9 mouse cellular contexts compared by ENCODE assay signal in the genomic region with DNA sequence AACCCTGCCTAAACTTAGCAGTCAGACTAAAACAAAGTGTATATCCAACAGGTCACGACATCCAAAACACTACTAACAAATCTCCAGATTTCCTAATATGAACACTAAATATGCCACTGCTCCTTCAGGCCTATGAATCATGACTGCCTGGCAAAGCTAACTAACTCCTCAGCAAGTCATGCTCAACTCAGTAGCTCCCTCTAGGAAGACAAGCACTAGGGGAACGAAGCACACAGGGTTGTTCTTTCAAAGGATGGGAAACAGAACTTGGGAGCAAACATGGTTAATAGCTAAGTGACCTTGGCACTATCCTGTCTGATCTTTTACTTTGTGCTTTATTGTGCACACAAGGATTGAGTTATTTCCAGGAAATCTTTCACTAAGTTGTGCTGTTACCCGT. TPM values are rescaled to one million over a fixed set of nuclear protein-coding genes. Genes with fewer than 3 reads are reported as not detected.
DNase-seq lines count a peak whose midpoint lies in the region; ATAC-seq and TF ChIP-seq lines count a peak whose summit lies in the region.
"Had no signal": no experiment of that assay in that cellular context is flagged by ENCODE, and none has a peak within 500 bp of the region (broad histone marks: within the 10 kb centered on the region; RNA-seq: fewer than 3 reads in every experiment).

No protein-coding gene starts in this region.

- 46% methylated on average over 3 of the region's 3 CpGs for WGBS in heart, adult 2 months
- WGBS in heart, embryonic 11.5 days (ENCODE audit: insufficient replicate concordance): 60% methylated on average over 3 of the region's 3 CpGs
- 71% methylated on average over 3 of the region's 3 CpGs for WGBS in midbrain, postnatal 0 days
- WGBS in midbrain, embryonic 16.5 days: 66% methylated on average over 3 of the region's 3 CpGs

- intact Hi-C loops in heart, adult 2 months (cut with DNase I): loop anchor here (5.0 kb wide), 1 partner anchor 226 kb away; no protein-coding TSS in a partner anchor

- no peak overlapping the region for H3K27ac ChIP-seq in heart, adult 2 months
- H3K27ac ChIP-seq in heart, embryonic 11.5 days (ENCODE audit: low read depth, low read length): no peak overlapping the region
- H3K27ac ChIP-seq in midbrain, postnatal 0 days (ENCODE audit: low read depth, low read length): no peak overlapping the region
- no peak overlapping the region for H3K27ac ChIP-seq in midbrain, embryonic 16.5 days (ENCODE audit: low read length)
- no peak overlapping the region for H3K27ac ChIP-seq in cortical plate, adult 2 months (ENCODE audit: insufficient read depth, low read length)
- H3K27ac ChIP-seq: heart, embryonic 15.5 days had no signal

- H3K79me2 ChIP-seq in heart, adult 2 months (replicated peaks; ENCODE audit: control insufficient read depth, insufficient read depth, low read length): no peaks in the 10 kb centered on the region

- H3K4me1 ChIP-seq in heart, adult 2 months (ENCODE audit: control insufficient read depth, insufficient read depth, low read length): no peaks in the 10 kb centered on the region; the same call in 1 of the 2 replicates
- no peaks in the 10 kb centered on the region for H3K4me1 ChIP-seq in heart, embryonic 11.5 days (ENCODE audit: control insufficient read depth, insufficient read depth, low read length)
- H3K4me1 ChIP-seq in midbrain, postnatal 0 days (ENCODE audit: insufficient read depth, low read length): no peaks in the 10 kb centered on the region
- H3K4me1 ChIP-seq in midbrain, embryonic 16.5 days (ENCODE audit: control insufficient read depth, insufficient read depth, low read length): no peaks in the 10 kb centered on the region
- no peaks in the 10 kb centered on the region; the same call in 1 of the 2 replicates for H3K4me1 ChIP-seq in cortical plate, adult 2 months (ENCODE audit: control insufficient read depth, insufficient read depth, low read length)
- H3K4me1 ChIP-seq: heart, embryonic 15.5 days had no signal

- H3K36me3 ChIP-seq in heart, adult 2 months (ENCODE audit: control insufficient read depth, insufficient read depth, low read length): peaks cover 6% of the 10 kb centered on the region
- H3K36me3 ChIP-seq in heart, embryonic 11.5 days (ENCODE audit: control insufficient read depth, insufficient read depth, low read length): peaks cover 7% of the 10 kb centered on the region
- H3K36me3 ChIP-seq in midbrain, postnatal 0 days (ENCODE audit: insufficient read depth, low read length): peaks cover 12% of the 10 kb centered on the region; the same call in 1 of the 2 replicates
- H3K36me3 ChIP-seq in midbrain, embryonic 16.5 days (ENCODE audit: control insufficient read depth, insufficient read depth, low read length): peaks cover 12% of the 10 kb centered on the region; the same call in 1 of the 2 replicates

- H3K9me3 ChIP-seq in heart, embryonic 11.5 days (replicated peaks; ENCODE audit: control insufficient read depth, low read length): no peaks in the 10 kb centered on the region
- H3K9me3 ChIP-seq in midbrain, postnatal 0 days (ENCODE audit: low read length): no peaks in the 10 kb centered on the region
- H3K9me3 ChIP-seq in midbrain, embryonic 16.5 days (replicated peaks; ENCODE audit: control insufficient read depth, low read length, poor library complexity, severe bottlenecking): no peaks in the 10 kb centered on the region
- H3K9me3 ChIP-seq: heart, embryonic 15.5 days had no signal

- no peak for TF ChIP-seq EP300 in heart, adult 2 months (IDR thresholded peaks at IDR 0.05; ENCODE audit: insufficient read depth, low read depth, low read length)

- H3K4me3 ChIP-seq in heart, adult 2 months: no peak overlapping the region
- H3K4me3 ChIP-seq in heart, embryonic 11.5 days (ENCODE audit: low read depth, low read length): no peak overlapping the region
- no peak overlapping the region for H3K4me3 ChIP-seq in midbrain, postnatal 0 days (ENCODE audit: low read depth, low read length)
- no peak overlapping the region for H3K4me3 ChIP-seq in midbrain, embryonic 16.5 days (ENCODE audit: low read depth, low read length)
- no peak overlapping the region for H3K4me3 ChIP-seq in cortical plate, adult 2 months (ENCODE audit: insufficient read depth, low read length)
- H3K4me3 ChIP-seq: heart, embryonic 15.5 days had no signal

- TF ChIP-seq CTCF in heart, adult 2 months (IDR thresholded peaks at IDR 0.05): peak; percentile 64
- TF ChIP-seq CTCF in midbrain, postnatal 0 days (IDR thresholded peaks at IDR 0.05): peak; percentile 71
- TF ChIP-seq CTCF in cortical plate, adult 2 months (IDR thresholded peaks at IDR 0.05; ENCODE audit: extremely low read depth, insufficient read depth, low read length): peak; percentile 61; the same call in 1 of the 2 replicates

- DNase-seq in heart, adult 2 months: no peak
- DNase-seq in midbrain, postnatal 0 days (ENCODE audit: low spot score): peak; percentile 36
- peak; percentile 25 for DNase-seq in retina, embryonic 14.5 days (ENCODE audit: low spot score)
- no peak for DNase-seq in testis, postnatal 14 days (ENCODE audit: low spot score)
- no peak for DNase-seq in ovary, postnatal 36 days (ENCODE audit: low spot score)

- no peak overlapping the region for H3K4me2 ChIP-seq in heart, embryonic 11.5 days
- no peak overlapping the region for H3K4me2 ChIP-seq in midbrain, postnatal 0 days (ENCODE audit: low read depth, low read length, poor library complexity, severe bottlenecking)
- H3K4me2 ChIP-seq in midbrain, embryonic 16.5 days (ENCODE audit: low read length): no peak overlapping the region
- H3K4me2 ChIP-seq: heart, embryonic 15.5 days had no signal

- ATAC-seq in heart, embryonic 11.5 days (replicated peaks; ENCODE audit: insufficient number of reproducible peaks, low FRiP score, low TSS enrichment): no peak
- ATAC-seq in midbrain, postnatal 0 days (ENCODE audit: low FRiP score): no peak
- no peak for ATAC-seq in midbrain, embryonic 16.5 days

- H3K9ac ChIP-seq in heart, adult 2 months (ENCODE audit: low read depth, low read length): no peak overlapping the region
- no peak overlapping the region for H3K9ac ChIP-seq in heart, embryonic 11.5 days (ENCODE audit: low read depth, low read length)
- H3K9ac ChIP-seq in midbrain, postnatal 0 days (replicated peaks; ENCODE audit: low read length, poor library complexity, severe bottlenecking): no peak overlapping the region
- no peak overlapping the region for H3K9ac ChIP-seq in midbrain, embryonic 16.5 days (ENCODE audit: low read depth, low read length)
- H3K9ac ChIP-seq: heart, embryonic 15.5 days had no signal

- H3K27me3 ChIP-seq in heart, adult 2 months (ENCODE audit: control insufficient read depth, insufficient read depth, low read length): no peaks in the 10 kb centered on the region
- H3K27me3 ChIP-seq in heart, embryonic 11.5 days (ENCODE audit: control insufficient read depth, insufficient read depth, low read length): no peaks in the 10 kb centered on the region
- no peaks in the 10 kb centered on the region for H3K27me3 ChIP-seq in midbrain, postnatal 0 days (ENCODE audit: insufficient read depth, low read length)
- no peaks in the 10 kb centered on the region for H3K27me3 ChIP-seq in midbrain, embryonic 16.5 days (ENCODE audit: control insufficient read depth, insufficient read depth, low read depth, low read length)
- H3K27me3 ChIP-seq: heart, embryonic 15.5 days had no signal

- no peak for TF ChIP-seq POLR2A in heart, adult 2 months (IDR thresholded peaks at IDR 0.05; ENCODE audit: insufficient read depth, low read depth, low read length)
- no peak for TF ChIP-seq POLR2A in cortical plate, adult 2 months (IDR thresholded peaks at IDR 0.05; ENCODE audit: extremely low read depth, insufficient read depth, low read length)

RNA-seq across cellular contexts. Expression of a gene that starts 43.9 kb away (rescaled TPM):
- total RNA-seq in heart, adult 2 months (2021): 10 to 100 TPM; 64.4 to 74.9 TPM
- 27.9 and 62.8 TPM in 2 replicates for polyA plus RNA-seq in heart, adult 2 months (2012; rRNA removed)
- 202 and 234 TPM in 2 replicates for polyA plus RNA-seq in heart, embryonic 11.5 days (2014; fragmentation: Nextera tagmentation; extraction: Ambion mirVana)
- total RNA-seq in midbrain, postnatal 0 days (2014; rRNA removed): 171 and 262 TPM in 2 replicates
- 250 and 282 TPM in 2 replicates for polyA plus RNA-seq in midbrain, postnatal 0 days (2015; fragmentation: Nextera tagmentation; extraction: Ambion mirVana)
- 297 and 327 TPM in 2 replicates for polyA plus RNA-seq in midbrain, embryonic 16.5 days (2015; fragmentation: Nextera tagmentation; extraction: Ambion mirVana)
- 172 and 177 TPM in 2 replicates for polyA plus RNA-seq in cortical plate, adult 2 months (2012; rRNA removed)

RNA-seq across cellular contexts. Expression of a gene that starts 57.2 kb away (rescaled TPM):
- total RNA-seq in heart, adult 2 months (2021): 10 to 100 TPM; 10.2 to 10.7 TPM
- polyA plus RNA-seq in heart, adult 2 months (2012; rRNA removed): 10.2 and 14.8 TPM in 2 replicates
- 11.1 and 14.0 TPM in 2 replicates for polyA plus RNA-seq in heart, embryonic 11.5 days (2014; fragmentation: Nextera tagmentation; extraction: Ambion mirVana)
- total RNA-seq in midbrain, postnatal 0 days (2014; rRNA removed): 51.6 and 68.9 TPM in 2 replicates
- polyA plus RNA-seq in midbrain, postnatal 0 days (2015; fragmentation: Nextera tagmentation; extraction: Ambion mirVana): 13.2 and 16.7 TPM in 2 replicates
- polyA plus RNA-seq in midbrain, embryonic 16.5 days (2015; fragmentation: Nextera tagmentation; extraction: Ambion mirVana): 29.9 and 31.4 TPM in 2 replicates
- 16.5 and 18.3 TPM in 2 replicates for polyA plus RNA-seq in cortical plate, adult 2 months (2012; rRNA removed)

Comparison
In these comparisons a context has a peak if more than half of its experiments do, and no peak if none do; other contexts are left out.
1. DNase-seq: peak in midbrain, postnatal 0 days (single experiment) and retina, embryonic 14.5 days (single experiment); none in heart, adult 2 months (0 of 2), testis, postnatal 14 days (single experiment) and ovary, postnatal 36 days (single experiment).
2. Peak in every context shown above with its lines, with median percentiles within 50 percentile points of each other: CTCF ChIP-seq.